Mouse (Mus musculus): Measurements from ENCODE around the gene Vapb. TPM values are rescaled to one million over a fixed set of nuclear protein-coding genes. Genes with fewer than 3 reads are reported as not detected.
"Not testable (repeated sequence)": the region's sequence is repeated elsewhere in the genome, so short reads cannot be mapped to it uniquely, and the experiment has no call there.

The Vapb gene
- total RNA-seq (2021): 100 to 1,000 TPM; 173 to 209 TPM
- polyA plus RNA-seq (2012; rRNA removed): 13.1 and 17.3 TPM in 2 replicates
- long read RNA-seq, full-length matches to known transcripts: 19 of 33 reads
- long read RNA-seq, partial matches to known transcripts: 1 of 33 reads
- long read RNA-seq, other reads (novel, unspliced or antisense): 13 of 33 reads

GRCm38 (mm10) chr2:173737222-173737989, at the start of gene Vapb:
TSS of gene Vapb (plus strand) at chr2:173737511.
- DNase-seq: peak; percentile 99

- no peak for DNase-seq
Measured at GRCm38 (mm10) chr2:173689835-173690234, 47.5 kb upstream of the Vapb start.

- DNase-seq: no peak
Measured at GRCm38 (mm10) chr2:173691748-173692147, 45.6 kb upstream of the Vapb start.

- DNase-seq: no peak
Measured at GRCm38 (mm10) chr2:173692693-173693092, 44.6 kb upstream of the Vapb start.

- DNase-seq: peak; percentile 41
Measured at GRCm38 (mm10) chr2:173698850-173699249, 38.5 kb upstream of the Vapb start.

GRCm38 (mm10) chr2:173702096-173702866, 35.0 kb upstream of the Vapb start:
- DNase-seq: no peak

- no peak for DNase-seq
Measured at GRCm38 (mm10) chr2:173702867-173703237, 34.5 kb upstream of the Vapb start.

GRCm38 (mm10) chr2:173705827-173706551, 31.3 kb upstream of the Vapb start:
- no peak for DNase-seq

GRCm38 (mm10) chr2:173707626-173708025, 29.7 kb upstream of the Vapb start:
- DNase-seq: not testable (repeated sequence)

- no peak for DNase-seq
Measured at GRCm38 (mm10) chr2:173710193-173710592, 27.1 kb upstream of the Vapb start.

- DNase-seq: peak; percentile 37
Measured at GRCm38 (mm10) chr2:173712656-173713055, 24.7 kb upstream of the Vapb start.

- DNase-seq: peak; percentile 65
Measured at GRCm38 (mm10) chr2:173713241-173713640, 24.1 kb upstream of the Vapb start.

- DNase-seq: no peak
Measured at GRCm38 (mm10) chr2:173714620-173715218, 22.6 kb upstream of the Vapb start.

- DNase-seq: no peak
Measured at GRCm38 (mm10) chr2:173716966-173717365, 20.3 kb upstream of the Vapb start.

- DNase-seq: not testable (repeated sequence)
Measured at GRCm38 (mm10) chr2:173719115-173719514, 18.2 kb upstream of the Vapb start, which contains the start of gene 1700010B08Rik. TSS of gene 1700010B08Rik (plus strand) at chr2:173719415.

GRCm38 (mm10) chr2:173722251-173722857, 15.0 kb upstream of the Vapb start:
- DNase-seq: no peak

GRCm38 (mm10) chr2:173724382-173724781, 12.9 kb upstream of the Vapb start:
- DNase-seq: no peak

GRCm38 (mm10) chr2:173724940-173725807, 12.1 kb upstream of the Vapb start:
- DNase-seq: peak; percentile 39

- no peak for DNase-seq
Measured at GRCm38 (mm10) chr2:173725819-173726218, 11.5 kb upstream of the Vapb start.

- no peak for DNase-seq
Measured at GRCm38 (mm10) chr2:173730444-173730966, 6.8 kb upstream of the Vapb start.
